Mouse (Mus musculus): ENCODE measurements around the gene Grap2.

Gene Grap2

DNA sequence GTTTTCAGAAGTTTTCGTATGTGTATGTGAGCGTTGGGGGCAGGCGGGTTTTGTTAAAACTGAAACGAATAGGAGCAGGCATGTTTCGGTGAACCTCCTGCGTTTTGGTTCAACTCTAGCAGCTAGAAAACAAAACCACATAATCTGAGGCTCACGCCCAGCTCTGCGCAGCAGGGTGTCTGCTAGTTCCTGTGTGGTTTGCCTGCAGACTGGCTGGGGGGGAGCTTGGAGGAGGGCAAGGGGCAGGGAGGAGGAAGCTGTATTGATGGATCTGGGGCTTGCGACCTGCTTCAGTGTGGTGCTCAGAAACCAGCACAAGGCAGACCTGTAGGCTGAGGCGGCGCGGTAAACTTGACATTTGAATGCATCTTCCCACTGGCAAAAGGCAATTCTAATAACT lies at the start of gene Grap2:
Gene Grap2 (plus strand): TSS at position 304 of the 400 bp plus-strand sequence.
- peak; percentile 88 to 94 for DNase-seq

DNA sequence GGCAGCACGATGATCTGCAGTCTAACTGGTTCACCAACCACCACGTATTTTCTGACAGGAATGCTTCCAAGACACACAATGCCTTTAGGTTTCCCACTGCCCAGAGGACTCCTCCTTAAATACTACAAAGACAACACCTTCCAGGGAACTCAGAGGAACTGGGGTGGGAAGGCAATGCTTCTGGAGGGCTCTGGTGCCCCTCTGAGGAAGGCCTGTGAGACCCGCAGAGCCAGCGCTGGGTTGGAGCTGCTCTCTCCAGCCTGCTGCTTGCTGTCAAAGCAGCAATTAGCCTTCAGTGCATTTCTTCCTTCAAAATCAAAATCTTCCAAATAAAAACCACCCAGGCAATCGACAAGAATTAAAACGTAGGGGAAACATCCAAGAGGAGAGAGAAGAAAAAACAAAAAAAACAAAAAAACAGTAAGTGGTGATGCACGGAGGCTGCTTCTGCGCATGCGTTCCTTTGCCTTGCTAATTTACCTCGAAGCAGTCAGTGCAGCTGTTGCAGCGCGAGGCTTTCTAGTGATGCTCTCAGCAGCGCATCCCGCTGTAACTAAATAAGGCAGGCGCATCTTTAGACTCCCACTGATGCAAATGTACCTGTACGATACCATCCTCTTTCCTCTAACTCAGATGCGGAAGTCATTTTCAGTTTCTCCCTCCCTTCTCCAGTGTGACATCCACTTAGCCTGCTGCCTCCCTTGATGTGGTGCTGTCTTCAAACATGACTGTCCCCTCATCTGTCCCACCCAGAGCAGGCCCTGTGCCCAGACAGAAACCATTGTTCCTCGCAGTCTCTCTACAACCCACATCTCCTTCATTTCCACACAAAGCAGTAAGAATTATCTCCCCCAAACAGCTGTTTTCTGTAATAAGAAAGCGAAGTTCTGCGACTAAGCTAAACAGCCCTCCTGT lies 42.2 kb upstream of the Grap2 start:
- peak in 1 of 2 experiments; percentile 50 for DNase-seq

GRCm38 (mm10) chr15:80531026-80531425 lies 41.4 kb upstream of the Grap2 start:
- no peak for DNase-seq

GRCm38 (mm10) chr15:80532281-80533072 lies 39.9 kb upstream of the Grap2 start:
- DNase-seq, result no peak

- DNase-seq, result no peak
Observed at GRCm38 (mm10) chr15:80533274-80533673, 39.1 kb upstream of the Grap2 start.

DNA sequence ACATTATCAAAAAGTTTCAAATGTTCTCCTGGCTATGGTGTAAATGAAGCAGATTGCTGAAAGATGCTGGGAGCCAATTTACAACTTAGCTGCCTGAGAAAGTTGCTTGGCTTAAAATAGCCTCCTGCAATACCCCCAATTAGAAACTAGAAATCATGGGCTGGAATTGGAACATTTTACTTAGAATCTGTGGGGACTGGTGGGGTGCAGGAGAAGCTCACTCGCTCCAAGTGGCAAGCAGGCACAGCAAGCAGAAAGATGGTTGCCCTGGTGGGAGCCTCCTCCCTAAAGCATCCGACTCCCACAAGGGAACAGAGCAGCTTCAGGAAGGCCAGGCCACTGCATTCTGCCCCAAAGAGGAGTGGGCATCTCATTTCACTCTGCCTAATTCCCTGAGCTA lies 36.3 kb upstream of the Grap2 start:
- no peak for DNase-seq

- no peak for DNase-seq
Observed at GRCm38 (mm10) chr15:80538075-80538474, 34.3 kb upstream of the Grap2 start.

- peak; percentile 69 to 75 for DNase-seq
Observed at GRCm38 (mm10) chr15:80538671-80539340, 33.6 kb upstream of the Grap2 start.

GRCm38 (mm10) chr15:80544115-80544514 lies 28.3 kb upstream of the Grap2 start:
- no peak for DNase-seq

- DNase-seq, result no peak
Observed at GRCm38 (mm10) chr15:80545430-80545829, 27.0 kb upstream of the Grap2 start.

DNA sequence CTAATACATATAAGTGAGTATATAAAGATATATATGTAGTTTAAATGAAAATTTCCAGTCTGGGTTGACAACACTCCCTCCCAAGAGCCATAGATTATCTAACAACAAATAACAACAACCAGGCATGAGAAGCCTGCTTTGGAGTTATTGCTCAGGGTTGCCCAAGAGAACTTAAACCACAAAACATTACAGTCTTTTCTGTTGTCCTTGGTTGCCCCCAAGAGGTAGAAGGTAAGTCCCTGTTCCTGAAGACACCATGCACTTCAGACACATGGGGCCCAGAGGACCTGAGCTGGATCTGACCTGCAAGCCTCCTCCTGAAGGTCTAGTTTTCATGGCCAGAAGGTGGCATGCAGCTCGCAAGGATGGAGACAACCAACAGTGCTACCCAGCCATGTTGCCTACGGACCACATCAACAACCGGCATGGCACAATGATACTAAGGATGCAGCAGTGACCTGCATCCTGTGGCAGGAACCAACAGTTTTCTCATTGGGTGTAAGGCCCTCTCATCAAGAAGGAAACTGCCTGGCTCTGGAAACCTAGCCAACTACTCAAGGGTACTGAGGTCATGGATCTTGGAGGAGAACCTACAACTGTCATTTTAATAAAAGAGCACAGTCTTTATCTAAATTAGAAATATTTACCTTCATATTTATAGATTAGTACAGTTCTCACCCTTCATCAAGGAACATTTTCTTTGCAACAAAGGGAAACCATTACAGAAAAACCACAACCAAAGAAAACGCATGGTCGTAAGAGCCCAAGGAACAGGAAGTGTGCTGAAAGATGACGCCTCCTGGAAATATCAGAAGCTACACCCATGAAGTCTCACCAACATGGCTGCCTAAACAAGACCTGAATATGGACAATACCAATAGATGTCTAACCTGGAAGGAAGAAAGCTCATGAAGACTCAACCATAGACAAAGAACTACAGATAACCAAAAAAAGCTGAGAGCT lies 17.3 kb upstream of the Grap2 start:
- DNase-seq, result peak; percentile 53 to 70

- DNase-seq, result no peak
Observed at GRCm38 (mm10) chr15:80556021-80556420, 16.4 kb upstream of the Grap2 start.

- no peak for DNase-seq
Observed at GRCm38 (mm10) chr15:80557745-80558144, 14.6 kb upstream of the Grap2 start.

- DNase-seq, result no peak
Observed at GRCm38 (mm10) chr15:80559534-80559933, 12.9 kb upstream of the Grap2 start.

- no peak for DNase-seq
Observed at GRCm38 (mm10) chr15:80559978-80560377, 12.4 kb upstream of the Grap2 start.

DNA sequence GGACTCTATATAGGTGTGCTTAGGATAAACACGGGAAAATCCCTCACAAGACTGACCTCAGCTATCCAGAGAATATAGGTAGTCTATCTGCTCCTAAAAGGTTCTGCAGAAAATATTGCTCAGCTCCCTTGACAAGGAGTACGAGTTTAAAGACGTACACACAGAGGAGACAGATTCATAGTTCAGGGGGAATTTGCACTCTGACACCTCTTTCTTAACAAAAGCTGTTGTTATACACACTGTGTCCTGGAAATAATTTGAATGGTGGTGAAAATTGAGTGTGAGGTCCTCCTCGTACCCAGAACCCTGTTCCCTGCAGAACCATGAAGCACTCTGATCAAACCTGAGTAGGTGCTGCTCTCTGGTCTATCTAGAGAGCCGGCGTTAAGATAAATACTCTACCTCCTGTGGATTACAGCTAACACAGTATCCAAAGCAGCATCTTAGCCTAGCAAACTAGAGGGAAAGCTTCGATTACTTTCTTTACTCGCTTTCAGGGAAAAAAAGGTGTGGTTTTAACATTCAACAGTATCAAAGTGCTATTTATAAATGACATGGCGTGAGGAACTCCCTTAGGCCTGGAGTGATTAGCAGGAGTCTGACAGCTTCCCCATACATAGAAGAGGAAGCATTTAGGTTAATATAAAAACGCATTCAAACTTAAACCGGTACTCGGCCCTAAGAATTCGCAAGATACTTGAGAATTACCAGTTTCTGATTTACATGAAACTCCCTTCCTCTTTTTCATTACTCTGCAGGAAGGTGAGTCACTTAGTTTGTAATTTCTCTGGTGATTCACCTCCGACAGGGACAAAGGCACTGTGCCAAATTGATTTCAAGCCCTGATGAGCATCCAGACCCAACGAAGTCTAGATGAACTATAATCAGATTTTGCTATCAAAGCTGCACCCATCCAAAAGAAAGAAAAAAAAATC lies 11.5 kb upstream of the Grap2 start:
- no peak for DNase-seq

GRCm38 (mm10) chr15:80562446-80562845 lies 9.9 kb upstream of the Grap2 start:
- DNase-seq, result no peak

GRCm38 (mm10) chr15:80563634-80564208 lies 8.7 kb upstream of the Grap2 start:
- DNase-seq, result peak in 1 of 2 experiments; percentile 54

- no peak for DNase-seq
Observed at GRCm38 (mm10) chr15:80565106-80565665, 7.2 kb upstream of the Grap2 start, which contains the start of gene Enthd1. TSS of gene Enthd1 (minus strand) at chr15:80565156.

- no peak for DNase-seq
Observed at GRCm38 (mm10) chr15:80566696-80567095, 5.7 kb upstream of the Grap2 start.
